Mouse (Mus musculus): ENCODE measurements at regions not wholly inside any gene's neighbourhood (a gene's known extent, or its start where the extent isn't known, plus 50 kb on each side); places are given as distances from the start of the nearest gene placed in this dataset.

GRCm38 (mm10) chr8:18210067-18210466, 768.0 kb downstream of the Defb40 start:
- TF ChIP-seq GATA4 (IDR thresholded peaks at IDR 0.05; ENCODE audit: insufficient replicate concordance, low read length), result no peak

GRCm38 (mm10) chr8:18208658-18209057, 769.4 kb downstream of the Defb40 start:
- no peak for TF ChIP-seq GATA4 (IDR thresholded peaks at IDR 0.05; ENCODE audit: insufficient replicate concordance, low read length)

DNA sequence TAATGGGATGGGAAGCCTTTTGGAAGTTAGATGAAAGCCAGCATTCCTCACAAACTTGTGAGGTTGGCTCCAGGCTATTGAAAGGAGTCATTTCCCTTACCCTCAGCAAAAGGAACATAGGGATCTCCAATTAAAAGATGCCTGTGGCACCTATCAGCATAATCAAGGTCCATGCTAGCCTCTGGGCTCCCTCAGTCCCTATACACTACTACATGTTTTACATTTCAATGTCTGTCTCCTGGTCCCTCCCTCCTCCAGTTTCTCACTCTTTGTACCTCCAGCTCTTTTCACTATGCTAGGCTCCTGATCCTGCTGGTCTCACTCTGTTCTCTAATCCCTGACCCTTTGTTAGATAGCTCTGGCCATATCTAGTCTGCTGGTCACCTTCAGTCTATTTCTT, 790.6 kb downstream of the Defb40 start:
- TF ChIP-seq GATA4 (IDR thresholded peaks at IDR 0.05; ENCODE audit: insufficient replicate concordance, low read length), result no peak

DNA sequence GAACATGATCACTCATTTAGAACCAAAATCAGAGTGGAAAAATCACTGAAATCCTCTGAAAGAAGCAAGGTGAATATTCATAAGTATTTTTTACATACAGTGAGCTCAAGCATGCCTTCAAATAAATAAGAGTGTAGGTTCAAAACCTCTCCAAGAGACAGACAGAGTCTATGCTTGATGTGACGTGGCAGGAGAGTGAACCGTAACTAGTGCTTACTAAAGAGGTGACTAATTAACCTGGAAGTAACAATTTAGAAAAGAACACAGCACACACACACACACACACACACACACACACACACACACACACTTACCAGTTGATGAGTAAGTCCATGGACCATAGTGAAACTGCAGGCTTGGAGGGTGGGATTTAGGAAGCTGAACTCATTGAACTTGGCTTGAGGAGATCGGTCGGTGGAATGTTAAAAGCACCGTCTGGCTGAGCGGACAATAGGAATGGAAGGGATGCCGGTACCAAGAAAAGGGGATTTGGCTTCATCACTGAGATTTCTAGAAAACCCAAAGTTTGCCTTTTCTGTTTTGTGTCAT, 802.4 kb downstream of the Defb40 start:
- TF ChIP-seq GATA4 (IDR thresholded peaks at IDR 0.05; ENCODE audit: insufficient replicate concordance, low read length), result no peak

DNA sequence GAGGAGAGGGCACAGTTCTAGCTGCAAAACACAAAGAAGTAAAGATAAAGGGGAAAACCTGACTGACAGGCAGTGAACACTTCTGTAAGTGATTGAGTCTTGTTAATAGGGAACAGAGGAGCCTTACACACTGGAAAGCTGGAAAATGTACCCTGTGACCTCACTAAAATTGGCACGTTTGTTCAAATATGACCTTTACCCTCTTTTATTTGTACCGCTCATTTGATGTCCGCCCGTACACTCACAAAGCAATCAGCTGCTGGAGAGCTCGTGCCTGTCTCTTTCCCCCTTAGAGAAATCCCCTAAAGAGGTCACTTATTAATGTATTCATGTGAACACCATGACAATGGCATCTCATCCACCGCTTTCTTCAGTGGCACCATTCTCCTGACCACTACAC, 819.4 kb downstream of the Defb40 start:
- no peak for TF ChIP-seq GATA4 (IDR thresholded peaks at IDR 0.05; ENCODE audit: insufficient replicate concordance, low read length)

GRCm38 (mm10) chr8:18115333-18116044, 862.6 kb downstream of the Defb40 start:
- no peak for TF ChIP-seq GATA4 (IDR thresholded peaks at IDR 0.05; ENCODE audit: insufficient replicate concordance, low read length)

- no peak for TF ChIP-seq GATA4 (IDR thresholded peaks at IDR 0.05; ENCODE audit: insufficient replicate concordance, low read length)
Observed at GRCm38 (mm10) chr8:18113262-18113661, 864.8 kb downstream of the Defb40 start.

DNA sequence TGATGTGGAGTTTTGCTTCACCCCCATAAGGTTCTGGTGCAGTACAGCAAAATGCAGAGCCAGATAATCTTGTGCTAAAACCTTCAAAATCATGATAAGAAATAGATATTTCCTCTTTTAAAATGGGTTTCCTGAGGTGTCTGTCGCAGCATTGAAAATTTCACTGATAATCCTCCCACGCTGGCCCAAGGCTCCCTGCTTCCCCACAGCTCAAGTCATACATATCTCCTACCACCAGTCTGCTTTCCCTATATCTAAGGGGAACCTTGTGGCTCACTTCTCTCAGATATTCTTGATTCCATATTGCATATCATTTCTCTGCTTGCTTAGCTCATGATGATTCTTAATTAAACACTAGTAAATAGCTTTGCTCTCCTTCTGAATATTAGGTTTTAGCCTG, 868.6 kb downstream of the Defb40 start:
- TF ChIP-seq GATA4 (IDR thresholded peaks at IDR 0.05; ENCODE audit: insufficient replicate concordance, low read length), result no peak

DNA sequence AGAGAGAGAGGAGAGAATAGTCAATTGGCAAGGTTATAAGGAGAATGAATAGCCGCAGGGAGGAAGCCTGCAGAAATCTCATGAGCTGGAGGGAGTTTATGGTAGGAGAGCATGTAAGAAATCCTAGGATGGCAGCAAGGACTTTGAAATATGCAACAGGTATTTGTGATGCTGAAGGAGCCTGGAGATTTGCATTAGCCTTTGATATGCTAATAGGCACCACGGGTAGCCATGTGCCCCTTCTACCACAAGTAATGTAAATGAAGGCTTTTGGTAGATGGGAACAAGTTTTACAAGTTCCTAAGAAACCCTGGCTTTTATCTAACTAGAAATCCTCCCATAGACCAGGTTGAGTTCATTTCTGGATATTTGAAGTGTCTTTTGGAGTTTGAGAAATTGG, 871.2 kb downstream of the Defb40 start:
- no peak for TF ChIP-seq GATA4 (IDR thresholded peaks at IDR 0.05; ENCODE audit: insufficient replicate concordance, low read length)

- no peak for TF ChIP-seq GATA4 (IDR thresholded peaks at IDR 0.05; ENCODE audit: insufficient replicate concordance, low read length)
Observed at GRCm38 (mm10) chr8:18065456-18065855, 912.6 kb downstream of the Defb40 start.

DNA sequence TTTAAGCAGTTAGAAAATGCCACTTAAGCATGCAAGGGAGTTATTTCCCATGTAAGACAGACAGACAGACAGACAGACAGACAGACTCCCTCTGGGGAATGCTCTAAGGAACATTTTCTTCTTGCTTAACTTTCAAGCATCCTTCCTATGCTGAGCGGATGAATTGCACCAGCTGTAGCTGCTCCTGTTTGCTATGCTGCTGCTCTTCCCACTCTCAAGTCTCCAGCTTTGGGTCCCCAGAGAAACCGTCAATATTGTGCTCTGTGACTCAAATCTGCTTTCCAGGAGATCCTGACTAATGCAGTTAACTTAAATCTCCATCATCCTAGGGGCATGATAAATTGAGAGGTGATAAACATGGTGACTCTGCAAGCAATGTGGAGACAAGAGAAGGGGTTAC, 918.5 kb downstream of the Defb40 start:
- no peak for TF ChIP-seq GATA4 (IDR thresholded peaks at IDR 0.05; ENCODE audit: insufficient replicate concordance, low read length)

- no peak for TF ChIP-seq GATA4 (IDR thresholded peaks at IDR 0.05; ENCODE audit: insufficient replicate concordance, low read length)
Observed at GRCm38 (mm10) chr8:18021196-18021595, 956.9 kb downstream of the Defb40 start.

GRCm38 (mm10) chr8:18007567-18007966, 970.5 kb downstream of the Defb40 start:
- no peak for TF ChIP-seq GATA4 (IDR thresholded peaks at IDR 0.05; ENCODE audit: insufficient replicate concordance, low read length)

DNA sequence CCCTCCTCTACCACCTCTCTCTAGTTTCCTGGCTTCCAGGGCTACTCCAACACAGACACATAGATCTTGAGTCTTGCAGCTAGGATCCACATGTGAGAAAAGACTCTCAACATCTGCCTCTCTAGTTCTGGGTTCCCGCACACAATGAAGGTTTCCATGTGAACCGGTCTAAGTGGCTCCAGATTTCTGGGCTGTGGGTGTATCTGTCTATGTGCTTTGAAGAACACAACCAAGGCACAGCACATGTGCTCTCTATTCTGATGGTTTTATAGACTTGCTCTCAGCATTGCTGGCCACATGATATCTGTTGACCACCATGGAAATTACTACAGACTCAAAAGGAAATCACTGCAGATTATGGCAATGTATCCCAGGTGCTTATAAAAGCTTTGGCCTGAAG, 972.4 kb downstream of the Defb40 start:
- TF ChIP-seq GATA4 (IDR thresholded peaks at IDR 0.05; ENCODE audit: insufficient replicate concordance, low read length), result no peak

DNA sequence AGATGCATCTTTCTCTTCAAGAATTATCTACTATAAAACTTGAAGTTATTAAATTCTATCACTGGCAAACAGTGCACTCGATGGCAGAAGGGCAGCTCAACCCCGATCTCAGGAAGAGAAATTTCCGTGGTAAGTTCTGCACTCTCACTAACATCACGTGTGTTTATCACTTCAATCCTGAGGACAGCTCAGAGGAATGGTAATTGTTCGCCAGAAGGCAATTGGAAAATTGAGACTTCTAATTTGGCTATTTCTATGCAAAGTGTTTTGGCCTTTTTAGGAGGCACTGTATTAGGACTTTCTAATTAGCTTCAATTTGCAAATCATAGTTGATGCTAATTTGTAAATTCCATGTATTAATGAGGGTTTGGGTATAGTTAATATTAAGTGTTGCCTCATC, 977.3 kb downstream of the Defb40 start:
- no peak for TF ChIP-seq GATA4 (IDR thresholded peaks at IDR 0.05; ENCODE audit: insufficient replicate concordance, low read length)

DNA sequence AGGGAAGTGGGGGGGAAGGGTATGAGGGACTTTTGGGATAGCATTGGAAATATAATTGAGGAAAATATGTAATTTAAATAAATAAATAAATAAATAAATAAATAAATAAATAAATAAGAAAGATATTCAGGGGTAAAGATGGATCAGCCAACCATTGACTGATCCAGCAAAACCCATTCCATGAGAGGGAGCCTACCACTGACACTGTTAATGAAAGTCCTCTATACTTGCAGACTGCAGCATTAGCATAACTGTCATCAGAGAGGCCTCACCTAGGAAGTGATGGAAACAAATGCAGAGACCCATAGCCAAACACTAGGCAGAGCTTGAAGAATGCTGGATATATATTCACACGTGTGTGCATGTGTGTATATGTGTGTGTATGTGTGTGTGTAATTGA, 993.3 kb downstream of the Defb40 start:
- TF ChIP-seq GATA4 (IDR thresholded peaks at IDR 0.05; ENCODE audit: insufficient replicate concordance, low read length), result no peak

DNA sequence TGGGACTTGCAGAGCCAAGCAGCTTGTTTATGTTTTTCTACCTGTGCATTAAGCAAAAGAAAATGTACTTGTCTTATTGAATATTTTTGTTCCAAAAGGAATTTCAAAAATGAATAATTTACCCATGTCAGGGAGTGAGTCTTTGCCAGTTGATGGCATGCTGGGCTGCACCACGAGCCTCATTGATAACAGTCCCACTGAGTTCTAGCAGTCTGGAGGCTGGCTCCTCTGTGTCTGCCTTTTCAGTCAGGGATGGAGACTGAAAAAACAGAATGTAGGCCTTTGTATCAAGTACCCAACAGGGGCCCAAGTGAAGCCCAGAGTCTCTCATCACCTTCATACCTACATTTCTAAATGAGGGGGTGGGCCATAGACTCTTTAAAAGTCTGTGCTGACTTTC, 1029.2 kb downstream of the Defb40 start:
- TF ChIP-seq GATA4 (IDR thresholded peaks at IDR 0.05; ENCODE audit: insufficient replicate concordance, low read length), result no peak

Data from liver, adult (tissue).